Mouse (Mus musculus) layer of hippocampus, postnatal 36 days (tissue): ENCODE measurements around the gene Arhgef17. TPM values are rescaled to one million over a fixed set of nuclear protein-coding genes. Genes with fewer than 3 reads are reported as not detected.
A peak's percentile ranks its signal among the peaks of the same experiment; 100 is the strongest.

Experiments used
- DNase-seq, 2 experiments: peaks; one replicate each; pipeline ENCODE4 v3.0.0; 2022
- total RNA-seq, 2 experiments: library from RNA; stranded (reverse); gene quantifications; 2 replicates each; pipeline ENCODE4 v1.2.3; 2021

Gene Arhgef17
- 100 to 1,000 TPM; 152 to 158 TPM for total RNA-seq

DNA sequence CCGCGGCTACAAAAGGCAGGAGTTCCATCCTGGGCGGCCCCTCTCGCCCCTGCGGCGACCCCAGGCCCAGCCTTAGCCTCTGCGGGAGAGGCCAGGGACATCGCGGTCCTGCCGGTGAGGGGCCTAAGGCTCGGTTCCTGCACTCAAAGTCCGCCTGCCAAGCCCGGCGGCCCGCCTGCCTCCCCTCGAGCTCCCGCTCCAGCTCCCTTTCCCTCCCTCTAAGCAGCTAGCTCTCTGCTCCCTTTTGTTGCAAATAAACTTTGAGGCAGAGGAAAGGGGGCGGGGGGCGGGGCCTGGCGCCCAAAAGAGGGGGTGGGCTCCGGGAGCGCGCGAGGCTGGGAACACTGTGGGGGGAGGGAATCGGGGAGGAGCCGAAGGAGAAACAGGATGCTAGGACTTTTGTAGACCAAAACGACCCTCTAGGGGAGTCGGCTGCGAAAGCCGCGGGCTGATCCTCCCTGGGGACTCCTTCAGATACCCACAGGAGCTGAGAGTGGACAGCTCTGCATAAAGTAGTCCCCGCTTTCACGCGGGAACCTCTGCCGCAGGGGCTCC lies at the start of gene Arhgef17:
Gene Arhgef17 (minus strand): TSS at position 182 of the 555 bp plus-strand sequence.
- DNase-seq = no peak

DNA sequence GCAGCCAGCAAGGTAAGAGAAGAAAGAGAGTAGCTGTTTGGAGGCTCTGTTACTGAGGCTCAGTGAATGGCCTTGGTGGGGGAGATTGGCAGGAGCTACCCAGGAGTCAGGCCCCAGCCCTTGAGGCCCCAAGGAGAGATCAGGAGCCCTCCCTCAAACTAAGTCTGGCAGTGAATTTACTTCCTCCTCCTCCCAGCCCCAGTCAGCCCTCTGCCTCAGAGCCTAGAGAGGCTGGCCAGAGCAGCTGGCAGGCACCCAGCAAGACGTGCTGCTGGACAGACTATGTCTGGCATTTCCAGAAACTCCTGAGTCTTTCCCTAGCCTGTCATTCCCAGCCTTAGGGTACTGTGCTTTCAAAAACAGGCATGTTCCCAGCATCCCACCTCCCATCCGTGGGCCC lies 47.3 kb upstream of the Arhgef17 start:
- DNase-seq = no peak

DNA sequence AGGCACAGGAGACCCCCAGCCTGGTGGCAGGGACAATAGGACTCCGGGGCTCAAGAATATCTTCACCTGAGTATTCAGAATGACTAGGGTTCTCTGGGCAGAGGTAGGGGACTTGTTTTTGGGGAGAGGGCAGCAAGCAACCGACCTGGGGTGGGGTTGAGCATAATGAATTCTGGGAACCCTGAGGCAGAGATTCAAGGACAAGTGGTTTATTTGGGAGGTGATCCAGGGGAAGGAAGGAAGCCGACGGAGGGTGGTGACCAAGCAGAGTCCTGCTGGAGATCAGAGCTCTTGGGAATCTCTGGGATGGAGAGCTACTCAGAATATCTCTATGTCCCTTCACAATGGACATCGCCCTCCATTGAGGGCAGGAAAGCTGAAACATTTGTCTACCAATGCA lies 46.3 kb upstream of the Arhgef17 start:
- DNase-seq = no peak

DNA sequence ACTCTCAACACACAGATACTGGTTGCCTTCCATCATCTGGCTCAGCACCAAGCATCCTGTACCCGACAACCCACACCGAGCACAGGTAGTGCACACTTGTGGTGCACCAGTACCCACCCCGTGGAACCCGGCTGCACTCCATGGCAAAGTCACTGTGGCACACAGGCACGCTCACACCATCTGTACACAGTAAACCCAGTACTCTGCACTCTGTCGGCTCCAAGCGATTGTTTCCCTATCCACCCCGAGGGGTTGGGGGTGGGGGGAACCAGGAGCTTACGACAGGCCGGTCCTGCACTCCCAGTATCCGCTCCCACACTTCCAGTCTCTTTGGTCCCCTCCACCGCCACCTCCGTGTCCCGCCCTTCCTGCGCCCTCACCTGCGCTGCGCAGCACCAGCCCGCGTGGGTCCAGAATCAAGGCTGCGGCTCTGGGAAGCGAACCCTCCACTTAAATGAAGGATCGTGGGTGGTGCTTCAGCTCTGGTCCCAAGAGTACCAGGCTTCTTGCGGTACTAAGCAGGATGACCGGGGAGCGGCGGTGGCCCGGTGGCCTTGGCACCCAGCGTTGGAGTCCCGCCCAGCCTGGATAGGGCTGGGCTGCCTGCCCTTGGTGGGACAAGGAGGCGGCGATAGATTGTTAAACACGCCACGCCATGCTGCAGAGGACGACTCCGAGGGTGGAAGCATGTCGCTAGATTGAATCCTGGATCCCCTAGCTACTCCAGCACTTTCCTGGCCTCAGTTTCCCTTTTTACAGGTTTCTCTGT lies 42.4 kb upstream of the Arhgef17 start, which contains the start of gene P2ry6:
Gene P2ry6 (minus strand): TSS at position 515 of the 769 bp plus-strand sequence.
- DNase-seq = no peak

DNA sequence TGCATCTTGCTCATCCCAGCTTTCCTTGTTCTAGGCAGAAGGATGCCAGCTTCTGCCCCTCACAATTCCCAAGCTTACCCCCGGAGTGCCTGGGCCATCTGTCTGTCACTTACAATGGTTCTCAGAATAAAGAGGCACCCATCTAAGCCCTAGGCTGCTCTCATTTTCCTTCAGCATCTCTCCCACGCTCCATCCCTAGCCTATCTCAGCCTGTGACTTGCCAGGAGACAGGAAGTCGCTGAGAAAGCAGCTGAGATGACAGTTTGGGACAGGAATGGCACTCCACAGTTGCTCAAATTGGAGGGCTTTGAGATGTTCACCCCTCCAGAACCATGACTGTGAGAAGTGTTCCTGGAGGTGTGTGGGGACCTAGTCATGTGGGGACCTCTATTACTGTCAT lies 41.0 kb upstream of the Arhgef17 start:
- DNase-seq = no peak

DNA sequence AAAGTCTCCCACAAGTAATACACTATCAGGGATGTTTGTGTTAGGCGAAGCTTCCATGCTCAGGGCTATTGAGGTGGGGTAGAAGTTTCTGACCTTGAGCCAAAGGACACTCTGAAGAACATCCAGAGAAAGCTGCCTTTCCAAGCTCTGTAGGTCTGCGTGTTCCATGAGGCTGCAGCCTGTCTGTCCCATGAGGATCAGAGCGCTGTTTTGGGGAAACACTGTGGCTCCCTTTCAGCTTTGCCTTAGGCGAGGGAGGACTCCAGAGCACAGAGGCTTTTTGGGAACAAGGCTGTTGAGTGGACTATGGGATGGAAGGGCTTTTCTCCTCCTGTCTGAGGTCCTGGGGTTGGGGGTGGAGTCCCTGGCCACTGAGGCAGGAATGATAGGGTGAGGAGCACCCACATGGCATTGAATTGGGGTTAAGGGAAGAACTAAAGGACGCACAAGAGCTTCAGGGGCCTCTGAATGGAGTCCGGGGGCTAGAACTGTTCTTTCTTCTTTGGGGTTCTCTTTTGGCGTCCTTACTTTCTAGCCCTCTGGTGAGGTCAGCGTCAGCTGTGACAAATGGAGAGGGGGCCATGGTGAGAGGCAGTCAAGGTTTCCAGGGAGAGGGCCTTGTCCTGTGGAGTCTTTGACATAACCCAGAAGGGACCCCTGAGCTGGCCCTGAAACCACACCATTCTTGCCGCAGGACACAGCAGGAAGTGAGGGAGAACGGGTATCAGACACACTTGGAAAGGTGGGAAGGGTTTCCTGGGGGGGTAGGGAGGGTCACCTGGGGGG lies 37.2 kb upstream of the Arhgef17 start:
- no peak for DNase-seq

DNA sequence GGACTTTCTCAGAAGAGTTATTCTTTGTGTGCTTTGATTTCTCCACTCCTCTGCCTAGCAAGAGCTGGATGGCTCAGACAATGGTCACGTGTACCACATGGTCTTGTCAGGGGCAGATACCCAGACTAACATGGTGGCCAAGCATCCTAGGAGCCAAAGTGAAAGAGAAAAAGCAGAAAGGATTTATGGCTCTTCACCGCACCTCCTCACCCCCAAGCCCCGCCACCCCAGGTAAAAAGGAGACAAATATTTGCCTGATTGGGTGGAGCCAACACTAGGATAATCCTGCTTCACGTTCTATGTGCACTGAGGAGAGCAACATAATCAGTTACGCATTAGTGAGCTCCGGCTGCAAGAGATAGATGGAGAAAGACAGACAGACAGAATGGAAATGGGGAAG lies 36.5 kb upstream of the Arhgef17 start:
- DNase-seq = no peak

DNA sequence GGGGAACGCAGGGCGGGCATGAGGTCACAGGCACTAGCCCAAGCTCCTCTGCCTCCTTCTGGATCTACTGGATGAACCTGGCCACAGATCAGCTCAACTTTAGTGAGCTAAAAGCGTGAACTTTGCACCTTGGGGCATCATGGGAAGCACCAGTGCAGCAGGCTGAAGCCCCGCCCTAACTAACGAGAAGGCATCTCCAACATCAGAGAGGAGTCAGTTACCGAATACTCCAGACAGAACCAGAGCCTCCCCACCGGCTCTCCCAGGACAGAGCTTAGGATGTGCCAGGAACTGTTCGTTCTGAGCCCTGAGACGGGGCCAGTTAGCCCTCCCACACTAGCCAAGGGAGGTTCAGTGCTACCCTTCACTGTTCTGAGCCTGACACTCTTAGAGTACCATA lies 35.9 kb upstream of the Arhgef17 start:
- no peak for DNase-seq

DNA sequence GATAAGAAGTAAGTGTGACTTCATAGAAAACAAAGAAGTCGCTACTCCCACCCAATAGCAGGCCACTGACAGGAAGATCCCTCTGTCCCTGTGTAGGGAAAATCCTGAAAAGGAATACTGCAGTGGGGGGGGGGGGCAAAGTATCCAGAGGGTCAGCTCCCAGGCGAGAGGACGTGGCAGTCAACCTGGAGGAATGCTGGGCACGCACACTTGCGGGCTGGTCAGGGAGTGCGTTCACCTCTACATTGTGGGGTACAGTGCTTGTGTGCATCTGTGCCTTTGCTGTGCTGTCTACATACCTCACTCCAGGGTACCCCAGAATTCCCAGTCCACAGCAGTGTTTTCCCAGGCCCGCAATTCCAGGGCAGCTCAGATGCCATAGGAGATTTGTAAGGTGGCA lies 34.1 kb upstream of the Arhgef17 start:
- no peak for DNase-seq

DNA sequence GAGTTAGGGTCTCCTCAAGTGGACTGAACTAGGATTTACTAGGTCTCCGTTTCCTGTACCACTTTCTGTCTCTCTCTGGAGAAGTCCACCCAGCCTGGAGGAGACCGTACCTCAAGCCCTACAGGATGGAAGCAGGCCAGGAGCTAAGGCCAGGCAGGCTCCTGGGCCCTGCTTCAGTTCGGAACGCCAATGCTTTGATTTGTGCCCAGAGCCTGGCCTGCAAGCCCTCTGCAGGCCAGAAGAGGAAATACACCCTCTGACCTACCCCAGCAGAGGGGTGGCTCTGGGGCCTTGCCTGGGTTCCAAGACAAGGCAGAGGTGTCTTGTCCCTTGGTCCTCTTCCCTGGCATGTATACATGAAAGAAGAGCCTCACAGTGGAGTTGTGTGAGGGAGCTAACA lies 33.2 kb upstream of the Arhgef17 start:
- no peak for DNase-seq

DNA sequence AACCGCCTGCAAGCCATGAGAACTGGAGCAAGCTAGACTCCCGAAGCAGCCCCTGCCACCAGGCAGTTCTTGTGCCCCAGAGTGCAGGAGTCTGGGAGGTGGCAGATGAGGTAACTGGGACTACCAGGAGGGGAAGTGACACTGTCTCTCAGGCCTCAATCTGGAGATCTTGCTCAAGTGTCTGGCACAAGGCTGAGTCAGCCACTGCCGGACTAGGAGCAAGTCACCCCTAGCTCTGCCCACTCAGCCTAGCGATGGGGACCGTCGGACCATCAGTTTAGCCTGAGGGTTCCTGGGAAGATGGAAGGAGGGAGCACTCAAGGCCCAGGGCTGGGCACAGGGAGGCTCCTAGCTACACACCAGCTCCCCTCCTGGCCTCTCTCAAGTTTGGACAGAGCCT lies 32.3 kb upstream of the Arhgef17 start:
- no peak for DNase-seq

DNA sequence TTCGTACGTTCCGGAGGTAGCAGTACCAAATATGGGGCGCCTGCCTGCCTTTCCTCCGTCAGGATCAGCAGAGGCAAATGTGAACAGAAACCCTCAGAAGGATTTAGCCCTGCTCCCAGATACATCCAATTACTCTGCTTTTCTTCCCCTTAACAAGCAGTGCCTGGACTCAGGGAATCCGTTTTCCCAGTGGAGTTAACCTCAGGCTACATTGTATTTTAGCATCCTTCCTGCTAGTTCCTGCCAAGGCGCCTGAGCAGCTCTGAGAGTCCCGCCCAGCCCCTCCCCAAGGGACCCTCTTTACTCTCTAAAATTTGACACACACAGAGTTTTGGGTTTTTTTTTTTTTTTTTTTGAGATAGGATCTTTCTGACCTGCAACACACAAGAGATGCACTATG lies 31.5 kb upstream of the Arhgef17 start:
- no peak for DNase-seq

DNA sequence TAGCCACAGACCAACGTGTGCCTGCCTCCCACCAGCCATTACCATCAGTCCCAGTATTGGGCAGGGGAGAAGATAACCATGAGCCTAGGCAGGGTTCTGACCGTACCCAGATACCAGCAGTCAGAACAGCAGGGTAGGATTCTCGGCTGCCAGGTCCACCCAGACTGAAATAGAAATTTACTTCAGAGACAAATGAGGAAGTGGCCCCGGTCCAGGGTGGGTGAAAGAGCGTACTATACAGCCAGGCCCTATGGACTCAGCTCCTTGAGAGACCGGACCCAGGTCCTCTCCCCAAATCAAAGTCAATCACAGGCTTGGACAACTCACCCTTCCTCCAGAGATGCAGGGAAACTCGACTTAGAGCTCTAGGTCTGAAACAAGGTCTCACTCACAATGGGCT lies 29.2 kb upstream of the Arhgef17 start:
- no peak for DNase-seq

DNA sequence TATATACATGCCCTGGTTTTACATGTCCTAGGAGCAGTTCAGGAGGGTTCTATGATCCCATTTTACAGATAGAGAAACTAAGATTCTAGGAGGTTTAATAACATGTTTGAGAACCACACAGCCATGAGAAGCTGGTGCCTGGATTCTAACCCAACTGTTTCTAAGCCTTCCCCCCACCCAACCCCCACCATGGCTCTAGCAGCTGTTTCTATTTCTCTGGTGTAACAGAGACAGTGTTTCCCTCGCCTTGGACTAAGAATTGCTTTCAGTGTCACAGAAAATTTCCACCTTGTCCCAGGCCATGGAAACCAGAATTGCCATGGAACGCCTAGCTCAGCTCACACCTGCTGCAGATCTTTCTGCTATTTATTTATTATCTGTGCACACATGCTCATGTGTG lies 28.6 kb upstream of the Arhgef17 start:
- DNase-seq = no peak

DNA sequence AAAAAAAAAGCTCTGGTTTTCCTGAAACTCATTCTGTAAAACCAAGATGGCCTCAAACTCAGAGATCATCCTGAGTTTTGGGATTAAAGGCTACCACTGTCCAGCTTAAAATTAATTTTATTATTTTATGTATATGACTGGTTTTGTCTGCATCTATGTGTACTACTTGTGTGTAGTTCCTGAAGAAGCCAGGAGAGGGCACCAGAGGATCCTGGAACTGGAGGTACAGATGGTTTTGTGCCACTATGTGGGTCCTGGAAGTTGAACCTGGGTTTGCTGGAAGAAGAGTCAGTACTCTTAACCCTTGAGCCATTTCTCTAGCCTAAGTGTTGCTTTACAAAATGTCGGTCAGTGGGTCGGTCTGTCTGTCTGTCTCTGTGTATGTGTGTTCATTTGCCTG lies 26.5 kb upstream of the Arhgef17 start:
- no peak for DNase-seq

DNA sequence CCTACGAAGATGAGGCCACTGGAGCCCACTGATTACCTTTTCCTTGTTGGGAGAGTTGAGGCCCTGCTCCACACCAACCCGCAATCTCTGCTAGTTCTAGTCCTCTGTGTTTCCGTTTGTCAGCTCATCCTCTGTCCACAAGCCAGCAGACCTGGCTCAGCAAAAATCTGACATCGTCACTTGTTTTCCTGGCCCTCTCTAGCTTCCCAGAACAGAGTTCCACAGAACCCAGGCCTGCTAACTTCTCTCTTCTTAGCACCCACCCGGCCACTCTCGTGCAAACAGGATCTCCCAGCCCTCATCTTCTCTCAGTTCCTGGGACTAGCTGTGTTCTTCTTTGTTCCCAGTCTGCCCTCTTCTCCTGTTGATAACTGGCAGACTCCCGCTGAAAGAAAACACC lies 20.8 kb upstream of the Arhgef17 start:
- DNase-seq = no peak

DNA sequence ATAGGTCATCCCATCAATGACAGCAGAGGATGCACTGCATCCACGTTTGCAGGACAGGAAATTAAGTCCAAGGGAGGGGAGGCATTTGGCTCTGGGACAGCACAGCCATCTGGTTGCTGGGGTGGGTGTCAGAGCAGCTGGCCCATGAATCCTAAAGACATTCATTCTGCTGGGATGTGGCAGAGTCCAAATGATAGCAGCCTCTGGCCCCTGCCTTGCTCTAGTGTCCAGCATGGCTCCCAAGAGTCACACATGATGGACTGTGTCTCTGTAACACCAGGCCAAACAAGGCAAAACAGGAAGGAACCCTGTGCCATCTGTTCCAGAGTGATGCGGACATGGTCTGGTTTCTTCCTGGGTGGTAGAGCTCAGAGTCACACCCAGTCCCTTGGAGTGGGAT lies 20.0 kb upstream of the Arhgef17 start:
- DNase-seq = no peak

DNA sequence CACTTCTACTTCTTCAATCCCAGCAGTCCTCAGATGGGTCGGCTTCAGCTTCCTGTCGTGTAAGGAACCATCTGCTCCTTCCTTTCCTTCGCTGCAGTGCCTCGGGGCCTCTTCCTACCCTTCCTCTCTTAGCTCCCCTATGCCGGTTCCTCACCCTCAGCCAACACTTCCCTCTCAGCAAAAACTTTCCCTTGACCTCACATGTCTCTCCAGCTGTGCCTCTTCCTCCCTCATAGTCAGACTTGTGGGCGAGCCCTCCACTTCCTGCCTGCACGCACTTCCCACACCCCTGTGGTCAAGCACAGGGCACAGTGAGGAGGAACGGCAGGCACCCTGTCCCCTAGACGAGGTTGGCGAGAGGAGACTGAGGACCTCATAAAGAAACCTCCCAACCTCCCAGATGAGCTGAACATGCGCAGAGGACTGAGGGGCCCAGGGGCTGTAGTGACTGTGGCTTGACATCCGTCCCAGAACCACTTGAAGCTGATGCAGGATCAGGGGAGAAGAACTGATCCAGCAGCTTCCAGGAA lies 18.6 kb upstream of the Arhgef17 start:
- DNase-seq = no peak

DNA sequence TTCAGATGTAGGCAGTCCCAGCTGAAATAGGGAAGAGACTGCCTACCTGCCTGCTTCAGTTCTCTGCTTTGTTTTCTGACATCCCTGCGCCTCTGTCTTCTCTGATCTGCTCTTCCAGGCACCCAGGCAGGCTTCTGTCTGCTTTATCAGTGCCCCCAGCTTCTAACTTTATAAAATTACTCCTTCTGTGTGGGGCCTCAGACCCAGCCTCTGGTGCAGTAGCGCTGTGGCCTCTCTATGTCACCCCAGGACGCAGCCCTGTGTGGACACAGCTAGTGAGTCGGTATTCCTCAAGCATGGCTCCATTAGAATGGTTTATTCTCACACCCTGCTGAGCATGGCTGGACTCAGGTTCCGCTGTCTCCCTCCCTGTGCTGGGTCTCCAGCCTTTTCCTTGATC lies 18.1 kb upstream of the Arhgef17 start:
- DNase-seq = no peak

DNA sequence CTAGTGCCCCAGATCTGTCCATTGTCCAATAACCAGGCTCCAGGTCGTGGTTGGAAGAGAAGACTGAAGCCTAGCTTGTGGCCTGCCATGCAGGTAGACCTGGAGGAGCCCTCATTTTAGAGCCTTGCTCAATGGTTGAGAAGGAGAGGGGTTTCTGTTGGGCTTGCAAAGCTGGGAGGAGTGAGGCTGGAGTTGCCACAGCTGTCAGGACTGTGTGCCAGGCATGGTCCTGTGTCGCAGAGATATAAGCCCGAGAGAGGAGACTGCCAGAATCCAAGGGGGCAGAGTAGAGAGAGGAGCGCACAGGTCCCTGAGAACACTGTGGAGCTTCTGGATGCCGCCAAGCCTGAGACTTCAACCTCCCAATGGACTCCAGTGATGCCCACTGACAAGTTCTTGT lies 12.8 kb upstream of the Arhgef17 start:
- DNase-seq = no peak

DNA sequence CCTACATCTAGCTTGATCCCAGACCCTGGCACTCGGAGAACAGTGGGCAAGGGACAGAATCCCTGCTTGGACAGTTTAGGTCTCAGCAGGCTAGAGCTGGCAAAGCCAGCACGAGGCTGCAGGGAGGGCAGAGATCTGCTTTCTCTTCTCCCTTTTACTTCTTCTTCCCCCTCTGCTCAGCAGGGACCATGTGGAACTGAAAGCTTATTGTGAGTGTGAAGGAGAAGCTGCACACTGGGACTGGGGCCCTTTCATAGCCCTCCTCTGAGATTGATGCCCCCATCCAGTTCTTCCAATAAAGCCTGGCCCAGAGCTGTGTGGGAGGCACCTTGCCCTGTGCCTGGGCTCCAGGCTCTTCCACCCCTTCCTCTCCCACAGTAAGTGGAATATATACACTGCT lies 12.4 kb upstream of the Arhgef17 start:
- no peak for DNase-seq

DNA sequence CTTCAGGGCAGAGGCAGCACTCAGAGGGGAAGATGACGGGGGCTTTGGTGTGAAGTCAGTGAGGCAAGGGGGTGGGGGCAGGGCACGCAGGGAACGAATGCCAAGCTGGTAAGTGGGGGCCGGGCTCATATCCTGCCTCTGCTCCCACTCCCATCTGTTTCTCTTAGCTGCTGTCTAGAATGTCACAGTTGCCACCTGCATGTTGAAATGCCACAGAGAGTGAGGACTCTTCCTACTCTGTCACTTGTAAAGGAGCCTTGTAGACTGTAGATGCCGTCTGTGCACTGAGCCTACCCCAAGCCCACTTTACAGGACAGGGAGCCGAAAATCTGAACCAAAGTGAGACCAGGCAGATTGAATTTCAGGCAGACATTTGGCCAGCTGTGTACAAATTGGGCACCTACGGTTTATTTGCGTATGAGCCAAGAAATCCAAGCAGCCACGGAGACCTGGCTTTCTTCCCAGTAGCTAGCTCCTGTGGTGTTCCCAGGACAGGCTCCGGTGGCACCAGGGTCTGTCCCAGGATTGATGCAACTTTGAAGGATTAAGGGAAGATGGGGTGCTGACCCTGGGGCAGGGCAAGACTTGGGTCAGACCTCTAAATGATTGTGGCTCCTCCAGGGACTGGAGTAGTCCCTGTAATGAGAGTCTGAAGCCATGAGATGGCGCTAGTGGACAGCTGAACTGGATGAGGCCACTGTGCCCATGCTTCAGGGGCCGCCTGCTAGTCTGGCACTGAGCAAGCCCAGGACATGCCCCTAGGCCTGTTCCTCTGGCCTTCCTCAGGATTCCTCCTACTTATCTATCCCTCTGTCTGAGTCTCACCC lies 11.1 kb upstream of the Arhgef17 start:
- DNase-seq = peak in 1 of 2 experiments; percentile 70

DNA sequence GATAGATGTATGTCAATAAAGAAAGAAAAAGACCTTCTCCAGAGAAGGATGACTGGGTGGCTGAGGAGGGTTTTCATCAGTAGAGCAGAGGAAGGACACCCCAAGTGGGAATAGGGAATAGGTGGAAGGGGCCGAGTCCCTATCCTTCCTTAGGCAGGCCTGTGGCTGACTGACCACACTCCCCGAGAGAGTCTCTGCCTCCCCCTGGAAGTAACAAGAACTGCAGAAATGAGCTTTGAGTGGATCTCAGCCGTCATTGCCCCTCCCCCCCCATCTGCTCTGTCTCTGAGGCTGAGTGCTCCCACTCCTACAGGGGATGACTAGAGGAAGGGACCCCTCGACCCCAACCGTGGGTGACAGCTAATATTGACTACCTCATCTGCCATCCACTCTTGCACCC lies 9.3 kb upstream of the Arhgef17 start:
- no peak for DNase-seq
